Mouse (Mus musculus): ENCODE results near the gene Col23a1.
"Not testable (repeated sequence)": the region's sequence is repeated elsewhere in the genome, so short reads cannot be mapped to it uniquely, and the experiment has no call there.

Col23a1 gene

DNA sequence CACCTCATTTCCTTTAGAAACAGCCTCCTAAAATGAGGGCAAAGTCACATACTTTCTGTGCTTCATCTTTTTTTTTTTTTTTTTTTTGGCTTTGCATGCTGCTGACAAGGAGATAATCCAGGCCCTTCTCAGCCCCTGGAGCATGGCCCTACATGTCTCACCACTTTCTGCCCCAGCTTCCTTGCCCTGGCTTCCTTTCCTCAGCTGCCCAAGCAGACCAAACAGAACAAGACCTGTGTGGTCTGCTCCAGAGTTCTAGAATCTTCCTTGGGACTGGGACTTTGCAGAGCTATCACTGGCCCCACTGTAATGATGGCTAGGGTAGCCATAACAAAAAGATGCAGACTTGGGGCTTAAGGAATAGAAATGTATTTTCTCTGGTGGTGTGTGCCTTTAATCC is 300.3 kb downstream of the Col23a1 start:
- no peak for DNase-seq (ENCODE audit: low read depth)

- no peak for DNase-seq (ENCODE audit: low read depth)
Observed at GRCm38 (mm10) chr11:51591168-51591567, 301.4 kb downstream of the Col23a1 start.

- DNase-seq (ENCODE audit: low read depth): no peak
Observed at GRCm38 (mm10) chr11:51591915-51592314, 302.2 kb downstream of the Col23a1 start.

DNA sequence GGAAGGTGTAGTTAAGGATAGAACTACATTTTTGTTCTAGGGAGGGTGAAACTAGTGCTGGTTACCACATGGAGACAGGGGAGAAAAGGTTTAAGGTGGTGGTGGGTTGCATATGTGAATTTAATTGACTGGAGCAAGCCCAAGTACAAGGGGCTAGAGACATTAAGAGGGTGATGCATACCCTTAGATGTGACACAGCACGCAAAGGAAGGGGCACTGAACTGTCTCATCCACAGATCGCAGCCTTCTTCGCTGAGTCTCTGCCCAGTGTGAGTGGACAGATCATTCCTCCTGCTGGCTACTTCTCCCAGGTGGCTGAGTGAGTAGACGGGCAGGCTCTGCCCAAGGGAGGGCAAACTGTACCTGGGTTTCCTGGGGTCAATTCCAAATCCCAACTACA is 303.6 kb downstream of the Col23a1 start:
- DNase-seq (ENCODE audit: low read depth): no peak

DNA sequence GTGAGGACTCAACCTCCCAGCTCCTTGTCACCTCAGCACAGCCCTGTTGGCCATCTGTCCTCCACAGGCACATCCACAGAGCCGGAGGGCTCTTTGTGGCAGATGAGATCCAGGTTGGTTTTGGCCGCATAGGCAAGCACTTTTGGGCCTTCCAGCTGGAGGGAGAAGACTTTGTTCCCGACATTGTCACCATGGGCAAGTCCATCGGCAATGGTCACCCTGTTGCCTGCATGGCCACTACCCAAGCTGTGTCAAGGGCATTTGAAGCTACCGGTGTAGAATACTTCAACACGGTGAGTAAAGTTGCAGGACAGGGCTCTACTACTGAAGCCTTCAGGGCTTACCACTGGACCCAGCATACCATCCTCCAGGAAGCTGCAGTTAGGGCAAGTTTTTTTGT is 304.1 kb downstream of the Col23a1 start:
- no peak for DNase-seq (ENCODE audit: low read depth)

DNA sequence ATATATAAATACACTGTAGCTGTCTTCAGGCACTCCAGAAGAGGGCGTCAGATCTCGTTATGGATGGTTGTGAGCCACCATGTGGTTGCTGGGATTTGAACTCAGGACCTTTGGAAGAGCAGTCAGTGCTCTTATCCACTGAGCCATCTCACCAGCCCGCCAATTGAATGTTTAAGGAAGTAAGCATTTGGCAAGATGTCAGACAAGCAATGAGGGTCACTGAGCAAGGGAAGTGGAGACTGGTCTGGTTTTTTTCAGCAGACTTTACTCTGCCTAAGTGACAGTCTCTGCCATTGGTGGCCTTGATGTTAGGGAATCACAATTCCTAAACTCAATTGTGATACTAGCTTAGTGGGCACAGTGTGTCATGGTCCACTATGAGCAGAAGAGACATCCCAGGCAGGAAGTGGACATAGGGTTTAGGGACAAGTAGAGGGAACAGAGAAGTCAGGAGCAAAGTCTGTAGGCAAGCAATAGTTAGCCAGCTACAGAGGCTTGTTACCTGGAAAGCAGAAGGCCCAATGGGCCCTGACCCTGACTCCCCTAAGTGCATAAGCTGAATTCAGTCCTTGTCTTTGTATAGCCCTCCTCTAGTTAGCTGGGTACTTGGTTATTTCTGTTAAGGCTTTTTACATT is 305.1 kb downstream of the Col23a1 start:
- DNase-seq (ENCODE audit: low read depth): no peak

DNA sequence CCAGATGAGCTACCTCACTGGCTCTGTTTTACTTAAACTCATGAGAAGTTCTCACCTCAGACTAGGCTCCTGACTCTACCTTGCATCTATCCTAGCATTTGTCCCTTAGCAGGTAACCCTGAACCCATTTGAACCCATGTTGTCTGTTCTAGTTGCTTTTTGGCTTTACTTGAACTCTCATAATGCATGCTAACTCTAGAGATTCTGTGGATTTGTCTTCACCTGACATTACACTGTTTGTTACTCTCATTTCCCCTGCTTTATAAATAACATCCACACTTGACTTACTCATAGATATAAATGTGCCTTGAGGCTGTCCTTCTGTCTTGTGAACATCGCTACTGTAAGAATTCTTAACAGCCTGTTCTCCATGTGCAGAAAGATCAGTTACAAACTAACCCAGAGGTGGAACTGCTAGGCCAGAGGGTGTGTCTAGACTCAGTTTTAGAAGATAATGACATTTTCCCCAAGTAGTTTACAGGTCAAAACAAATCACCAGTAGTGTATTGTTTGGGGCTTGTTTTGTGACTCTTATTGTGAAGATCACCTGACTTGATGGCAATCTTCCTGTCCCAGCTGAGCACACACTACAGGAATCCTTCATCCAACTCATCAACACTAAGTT is 305.9 kb downstream of the Col23a1 start:
- DNase-seq (ENCODE audit: low read depth): no peak

DNA sequence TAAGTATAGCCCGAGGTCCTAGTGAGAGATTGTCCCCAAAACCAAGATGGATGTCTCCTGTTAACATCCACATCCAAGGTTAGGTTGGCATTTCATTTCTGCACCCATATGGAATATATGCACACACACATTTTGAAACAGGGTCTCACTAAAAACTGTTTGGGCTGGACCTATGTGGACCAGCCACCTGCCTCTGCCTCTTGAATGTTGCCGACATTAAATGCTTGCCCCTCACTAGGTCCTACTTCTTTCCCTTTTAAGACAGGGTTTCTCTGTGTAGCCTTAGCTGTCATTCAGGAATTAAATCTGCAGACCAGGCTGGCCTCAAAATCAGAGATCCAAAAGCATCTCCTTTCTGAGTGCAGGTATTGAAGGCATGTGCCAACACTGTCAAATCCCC is 307.8 kb downstream of the Col23a1 start:
- DNase-seq (ENCODE audit: low read depth): no peak

- no peak for DNase-seq (ENCODE audit: low read depth)
Observed at GRCm38 (mm10) chr11:51602253-51602652, 312.5 kb downstream of the Col23a1 start.

GRCm38 (mm10) chr11:51605602-51606446 is 316.1 kb downstream of the Col23a1 start:
- peak; percentile 56 for DNase-seq (ENCODE audit: low read depth)

GRCm38 (mm10) chr11:51606447-51607095 is 316.9 kb downstream of the Col23a1 start, which contains the start of gene Hnrnpab:
Gene Hnrnpab (minus strand): TSS chr11:51606847.
- peak; percentile 83 for DNase-seq (ENCODE audit: low read depth)

DNA sequence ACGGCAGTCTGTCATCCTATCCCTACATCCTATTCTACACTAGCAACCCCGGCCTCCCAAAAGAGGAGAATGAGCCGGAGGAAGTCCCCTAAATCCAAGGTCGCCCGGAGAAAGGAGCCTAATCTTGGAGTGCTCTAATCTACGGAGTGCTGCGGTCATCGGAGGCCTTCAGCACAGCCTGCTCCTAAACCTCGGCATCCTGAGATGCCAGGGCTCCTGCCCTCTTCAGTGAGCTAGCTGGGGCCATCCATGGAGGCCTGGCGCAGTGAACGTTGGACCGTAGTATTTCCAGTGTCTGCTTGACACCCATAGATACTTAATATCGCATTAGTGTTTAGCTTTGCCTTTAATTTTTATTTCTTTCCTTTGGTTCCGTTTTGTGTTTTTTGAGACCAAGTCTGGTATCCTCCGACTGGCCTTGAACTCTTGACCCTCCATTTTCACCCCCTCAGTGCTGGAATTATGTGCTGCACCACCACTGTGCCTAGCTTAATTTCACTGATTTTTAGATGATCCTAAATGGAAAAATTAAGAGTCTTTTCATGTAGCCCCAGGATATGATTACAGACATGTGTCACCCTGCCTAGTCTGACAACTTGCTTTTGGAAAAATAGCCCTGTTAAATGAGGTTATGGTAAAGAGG is 317.5 kb downstream of the Col23a1 start:
- DNase-seq (ENCODE audit: low read depth): no peak

GRCm38 (mm10) chr11:51609266-51609909 is 319.7 kb downstream of the Col23a1 start:
- no peak for DNase-seq (ENCODE audit: low read depth)

DNA sequence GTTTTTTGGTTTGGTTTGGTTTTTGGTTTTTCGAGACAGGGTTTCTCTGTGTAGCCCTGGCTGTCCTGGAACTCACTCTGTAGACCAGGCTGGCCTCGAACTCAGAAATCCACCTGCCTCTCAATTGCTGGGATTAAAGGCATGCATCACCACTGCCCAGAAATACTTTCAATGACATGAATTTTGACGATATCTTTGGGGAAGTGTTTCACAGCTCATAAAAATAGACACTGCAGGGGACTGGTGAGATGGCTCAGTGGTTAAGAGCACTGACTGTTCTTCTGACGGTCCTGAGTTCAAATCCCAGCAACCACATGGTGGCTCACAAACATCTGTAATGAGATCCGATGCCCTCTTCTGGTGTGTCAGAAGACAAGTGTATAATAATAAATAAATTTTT is 320.2 kb downstream of the Col23a1 start:
- not testable (repeated sequence) for DNase-seq (ENCODE audit: low read depth)

DNA sequence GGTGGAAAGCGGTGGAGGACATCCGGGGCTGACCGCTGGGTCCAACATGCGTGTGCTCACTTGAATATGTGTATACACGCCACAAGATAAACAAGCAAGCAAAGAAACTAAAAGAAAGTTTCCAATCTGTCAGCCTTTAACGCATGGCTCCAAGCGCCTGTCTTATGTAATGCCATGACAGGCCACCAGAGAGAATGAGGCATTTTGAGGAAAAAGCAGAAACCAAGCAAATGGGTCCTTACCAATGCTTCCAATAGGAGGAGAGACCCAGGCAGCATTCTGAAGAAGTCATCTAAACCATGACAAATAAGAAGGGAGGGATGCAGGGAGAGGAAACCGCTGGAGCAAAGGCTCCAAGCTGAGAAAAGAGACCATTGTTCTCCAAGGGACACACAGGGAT is 324.5 kb downstream of the Col23a1 start:
- no peak for DNase-seq (ENCODE audit: low read depth)

DNA sequence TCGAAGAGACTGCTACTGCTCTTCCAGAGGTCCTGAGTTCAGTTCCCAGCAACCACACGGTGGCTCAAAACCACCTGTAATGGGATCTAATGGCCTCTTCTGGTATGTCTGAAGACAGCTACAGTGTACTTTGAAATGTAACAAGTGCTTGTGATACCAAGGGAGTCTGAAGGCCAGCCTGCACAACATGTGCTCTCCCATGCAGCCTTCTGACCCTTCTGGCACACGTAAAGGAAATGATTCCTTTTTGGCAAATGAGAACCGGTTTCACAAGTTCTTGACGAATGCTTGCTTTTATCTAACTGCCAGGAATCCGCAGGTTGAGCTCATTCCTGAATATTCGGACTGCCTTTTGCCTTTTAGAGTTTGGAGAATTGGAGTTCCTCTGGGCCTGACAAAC is 325.4 kb downstream of the Col23a1 start:
- DNase-seq (ENCODE audit: low read depth): peak; percentile 29

DNA sequence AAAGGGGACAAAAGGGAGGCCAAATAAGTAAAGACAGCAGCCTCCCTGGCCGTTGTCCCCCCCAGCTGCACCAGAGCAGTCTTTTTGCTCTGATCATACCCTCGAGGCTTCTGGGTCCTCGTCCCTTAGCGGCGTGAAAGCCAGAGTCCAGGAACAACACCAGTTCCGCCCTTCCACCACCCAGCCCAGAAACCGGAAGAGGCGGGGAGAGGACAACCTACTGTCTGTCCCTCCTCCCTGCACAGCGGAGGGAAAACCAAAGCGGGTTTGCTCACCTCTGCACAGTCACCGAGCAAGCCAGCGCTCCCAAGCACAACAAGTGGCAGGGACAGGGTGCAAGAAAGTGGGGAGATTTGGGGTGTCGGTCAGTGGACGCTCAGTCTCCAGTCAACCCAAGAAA is 325.9 kb downstream of the Col23a1 start:
- peak; percentile 49 for DNase-seq (ENCODE audit: low read depth)

- DNase-seq (ENCODE audit: low read depth): not testable (repeated sequence)
Observed at GRCm38 (mm10) chr11:51616113-51616512, 326.4 kb downstream of the Col23a1 start.

- peak; percentile 35 for DNase-seq (ENCODE audit: low read depth)
Observed at GRCm38 (mm10) chr11:51617693-51618092, 328.0 kb downstream of the Col23a1 start.

DNA sequence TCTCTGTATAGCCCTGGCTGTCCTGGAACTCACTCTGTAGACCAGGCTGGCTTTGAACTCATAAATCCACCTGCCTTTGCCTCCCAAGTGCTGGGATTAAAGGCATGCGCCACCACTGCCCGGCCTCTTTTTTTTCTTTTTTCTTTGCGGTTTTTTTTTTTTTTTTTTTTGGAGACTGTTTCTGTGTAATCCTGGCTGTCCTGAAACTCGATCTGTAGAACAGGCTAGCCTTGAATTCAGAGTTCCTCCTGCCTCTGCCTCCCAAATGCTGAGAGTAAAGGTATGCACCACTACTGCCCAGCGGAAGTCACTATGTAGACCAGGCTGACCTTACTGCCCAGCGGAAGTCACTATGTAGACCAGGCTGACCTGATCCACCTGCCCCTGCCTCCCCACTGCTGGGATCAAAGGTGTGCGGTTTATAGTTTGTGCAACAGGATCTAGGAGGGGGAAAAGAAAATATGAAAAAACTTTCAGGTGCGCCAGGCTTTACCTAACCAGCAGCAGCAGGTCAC is 329.2 kb downstream of the Col23a1 start:
- DNase-seq (ENCODE audit: low read depth): no peak

- DNase-seq (ENCODE audit: low read depth): peak; percentile 96
Observed at GRCm38 (mm10) chr11:51619409-51620060, 329.8 kb downstream of the Col23a1 start, which contains the start of gene Nhp2. Gene Nhp2 (plus strand): TSS chr11:51619735.
